Mouse (Mus musculus): ENCODE data around the gene Skor1. TPM values are rescaled to one million over a fixed set of nuclear protein-coding genes. Genes with fewer than 3 reads are reported as not detected.

Gene Skor1
- total RNA-seq, 2 experiments from 2014 or later: 0.28 to 0.29 TPM

GRCm38 (mm10) chr9:63139661-63140060 is 9.1 kb downstream of the Skor1 start:
- no peak overlapping the region for H3K4me3 ChIP-seq
- intact Hi-C loops (cut with DNase I): loop anchor here (5.0 to 10.0 kb wide), 4 partner anchors 473 to 948 kb away; partner anchors contain the start of gene Smad6
- H3K27ac ChIP-seq: no peak overlapping the region
- no peak for DNase-seq (ENCODE audit: extremely low spot score in 1 of 2, low spot score in 2 of 2)
- no peak for TF ChIP-seq CTCF (IDR thresholded peaks at IDR 0.05)

GRCm38 (mm10) chr9:63138481-63138967 is 10.2 kb downstream of the Skor1 start:
- DNase-seq (ENCODE audit: extremely low spot score in 1 of 2, low spot score in 2 of 2): no peak
- intact Hi-C loops (cut with DNase I): loop anchor here (5.0 kb wide), 3 partner anchors 474 to 949 kb away; no protein-coding TSS in a partner anchor
- TF ChIP-seq CTCF (IDR thresholded peaks at IDR 0.05): no peak
- Histone ChIP-seq H3K4me3 (no peak overlapping the region), H3K27ac (no peak overlapping the region)

- Histone ChIP-seq H3K4me3 (no peak overlapping the region), H3K27ac (no peak overlapping the region)
- intact Hi-C loops (cut with DNase I): loop anchor here (5.0 kb wide), 3 partner anchors 475 to 950 kb away; no protein-coding TSS in a partner anchor
- no peak for DNase-seq (ENCODE audit: extremely low spot score in 1 of 2, low spot score in 2 of 2)
- TF ChIP-seq CTCF (IDR thresholded peaks at IDR 0.05): no peak
These were observed 11.2 kb downstream of the Skor1 start for GRCm38 (mm10) chr9:63137615-63137915.

- TF ChIP-seq CTCF (IDR thresholded peaks at IDR 0.05): no peak; the same call in 1 of the 2 replicates
- intact Hi-C loops (cut with DNase I): loop anchor here (1.0 to 5.0 kb wide), 4 partner anchors 325 to 950 kb away; no protein-coding TSS in a partner anchor
- no peak overlapping the region for H3K4me3 ChIP-seq
- no peak overlapping the region for H3K27ac ChIP-seq
- DNase-seq (ENCODE audit: extremely low spot score in 1 of 2, low spot score in 2 of 2): no peak
These were observed 11.8 kb downstream of the Skor1 start for GRCm38 (mm10) chr9:63136756-63137614.

GRCm38 (mm10) chr9:63136241-63136640 is 12.5 kb downstream of the Skor1 start:
- Histone ChIP-seq H3K27ac (no peak overlapping the region), H3K4me3 (no peak overlapping the region)
- no peak for DNase-seq (ENCODE audit: extremely low spot score in 1 of 2, low spot score in 2 of 2)
- intact Hi-C loops (cut with DNase I): loop anchor here (1.0 to 5.0 kb wide), 4 partner anchors 326 to 951 kb away; no protein-coding TSS in a partner anchor
- TF ChIP-seq CTCF (IDR thresholded peaks at IDR 0.05): no peak

- DNase-seq (ENCODE audit: extremely low spot score in 1 of 2, low spot score in 2 of 2): peak; percentile 55 to 65
- intact Hi-C loops (cut with DNase I): loop anchor here (1.0 to 5.0 kb wide), 5 partner anchors 263 to 952 kb away; partner anchors contain the start of gene 2300009A05Rik
- TF ChIP-seq CTCF (IDR thresholded peaks at IDR 0.05): peak; percentile 92
- no peak overlapping the region for H3K27ac ChIP-seq
- H3K4me3 ChIP-seq: peak overlapping the region; percentile 30
These were observed 13.0 kb downstream of the Skor1 start for GRCm38 (mm10) chr9:63135801-63136200.

GRCm38 (mm10) chr9:63135356-63135755 is 13.4 kb downstream of the Skor1 start:
- peak overlapping the region; percentile 30 for H3K4me3 ChIP-seq
- no peak overlapping the region for H3K27ac ChIP-seq
- intact Hi-C loops (cut with DNase I): loop anchor here (2.0 to 5.0 kb wide), 4 partner anchors 263 to 952 kb away; partner anchors contain the start of gene 2300009A05Rik
- no peak for DNase-seq (ENCODE audit: extremely low spot score in 1 of 2, low spot score in 2 of 2)
- TF ChIP-seq CTCF (IDR thresholded peaks at IDR 0.05): no peak

- DNase-seq (ENCODE audit: extremely low spot score in 1 of 2, low spot score in 2 of 2): no peak
- intact Hi-C loops (cut with DNase I): loop anchor here (2.0 to 5.0 kb wide), 3 partner anchors 244 to 624 kb away; partner anchors contain the start of genes 2300009A05Rik, Map2k5 and Smad3
- TF ChIP-seq CTCF (IDR thresholded peaks at IDR 0.05): no peak
These were observed 15.1 kb downstream of the Skor1 start for GRCm38 (mm10) chr9:63133659-63134058.

GRCm38 (mm10) chr9:63132673-63133601 is 15.8 kb downstream of the Skor1 start:
- H3K4me3 ChIP-seq: peak overlapping the region; percentile 81
- peak; percentile 96 for DNase-seq (ENCODE audit: extremely low spot score in 1 of 2, low spot score in 2 of 2)
- TF ChIP-seq CTCF (IDR thresholded peaks at IDR 0.05): no peak
- intact Hi-C loops (cut with DNase I): loop anchor here (5.0 kb wide), 2 partner anchors 244 to 624 kb away; partner anchors contain the start of genes Map2k5 and Smad3
- H3K27ac ChIP-seq: peak overlapping the region; percentile 94

More at GRCm38 (mm10) chr9:63133659-63134058, 15.1 kb downstream of the Skor1 start:
- H3K27ac ChIP-seq: no peak overlapping the region
- peak overlapping the region; percentile 81 for H3K4me3 ChIP-seq

- DNase-seq (ENCODE audit: extremely low spot score in 1 of 2, low spot score in 2 of 2): peak in 1 of 2 experiments; percentile 42
- intact Hi-C loops (cut with DNase I): loop anchor here (5.0 kb wide), 2 partner anchors 245 to 625 kb away; partner anchors contain the start of genes Map2k5 and Smad3
- no peak for TF ChIP-seq CTCF (IDR thresholded peaks at IDR 0.05)
- Histone ChIP-seq H3K4me3 (peak overlapping the region; percentile 81), H3K27ac (peak overlapping the region; percentile 94)
These were observed 16.7 kb downstream of the Skor1 start for GRCm38 (mm10) chr9:63131957-63132602.

All from left cerebral cortex, adult 2 months (tissue).